Mouse (Mus musculus) MEL (cell line): ENCODE measurements around the gene Polr3b. TPM values are rescaled to one million over a fixed set of nuclear protein-coding genes. Genes with fewer than 3 reads are reported as not detected.

ENCODE experiments used
- DNase-seq: peaks from one replicate; pipeline ENCODE4 v3.0.0; 2011; ENCODE audit warnings: low read depth, low spot score
- H3K27ac ChIP-seq: 2 replicates; pipeline ENCODE4 v1.5.1; 2012; ENCODE audit warnings: low read depth, mild to moderate bottlenecking, control low read depth, low read length, moderate library complexity; ENCODE audit not compliant: control insufficient read depth
- H3K27me3 ChIP-seq, 2 experiments: fragments of 150-350 bp in 1 of 2; sonication (generic) in 1 of 2; 2 replicates each; pipeline ENCODE4 v1.6.1; 2012; ENCODE audit warnings: low read length in 2 of 2, mild to moderate bottlenecking in 2 of 2, improper control_type of control experiment in 1 of 2, moderate library complexity in 1 of 2; ENCODE audit not compliant: insufficient read depth in 2 of 2, control insufficient read depth in 1 of 2
- H3K36me3 ChIP-seq, 2 experiments: 2 replicates each; pipeline ENCODE4 v1.6.1; 2012 to 2014; ENCODE audit warnings: low read length in 2 of 2, improper control_type of control experiment in 1 of 2, inconsistent platforms in 1 of 2, mild to moderate bottlenecking in 1 of 2; ENCODE audit not compliant: insufficient read depth in 2 of 2, control insufficient read depth in 1 of 2
- H3K4me1 ChIP-seq, 2 experiments: fragments of 150-350 bp in 1 of 2; sonication (generic) in 1 of 2; 2 replicates each; pipeline ENCODE4 v1.6.1; 2012; ENCODE audit warnings: low read length in 2 of 2, improper control_type of control experiment in 1 of 2, mild to moderate bottlenecking in 1 of 2; ENCODE audit not compliant: insufficient read depth in 2 of 2, control insufficient read depth in 1 of 2
- H3K4me3 ChIP-seq, 2 experiments: fragments of 150-350 bp in 1 of 2; sonication (generic) in 1 of 2; 2 replicates each; pipeline ENCODE4 v1.5.1; 2012; ENCODE audit warnings: low read depth in 2 of 2, low read length in 2 of 2, mild to moderate bottlenecking in 2 of 2, moderate library complexity in 2 of 2, control low read depth in 1 of 2, improper control_type of control experiment in 1 of 2; ENCODE audit not compliant: control insufficient read depth in 1 of 2, insufficient read depth in 1 of 2
- H3K79me2 ChIP-seq: 2 replicates; pipeline ENCODE4 v1.6.1; 2012; ENCODE audit warnings: mild to moderate bottlenecking, low read length, moderate library complexity; ENCODE audit not compliant: control insufficient read depth, poor library complexity, insufficient read depth
- H3K9ac ChIP-seq: 2 replicates; pipeline ENCODE4 v1.6.1; 2012; ENCODE audit warnings: low read depth, mild to moderate bottlenecking, control low read depth, low read length, moderate library complexity; ENCODE audit not compliant: control insufficient read depth, poor library complexity, severe bottlenecking
- H3K9me3 ChIP-seq: fragments of 150-350 bp; sonication (generic); replicated peaks from 2 replicates; pipeline ENCODE4 v1.6.1; 2012; ENCODE audit warnings: mild to moderate bottlenecking, low read length, improper control_type of control experiment, moderate library complexity; ENCODE audit not compliant: insufficient read depth
- BHLHE40 ChIP-seq: IDR thresholded peaks from 2 replicates; pipeline ENCODE4 v1.6.1; 2012; ENCODE audit warnings: low read depth, mild to moderate bottlenecking, inconsistent platforms, low read length, improper control_type of control experiment, borderline replicate concordance
- CHD1 ChIP-seq: IDR thresholded peaks from 2 replicates; pipeline ENCODE4 v1.6.1; 2012; ENCODE audit warnings: low read depth, mild to moderate bottlenecking, inconsistent platforms, low read length, improper control_type of control experiment
- CTCF ChIP-seq, 3 experiments: IDR thresholded peaks in 2 of 3; conservative IDR thresholded peaks in 1 of 3; 2 replicates each; pipeline ENCODE4 v1.5.1; 2011 to 2012; ENCODE audit warnings: low read length in 3 of 3, low read depth in 2 of 3, mild to moderate bottlenecking in 2 of 3, improper control_type of control experiment in 1 of 3, inconsistent platforms in 1 of 3, mixed read lengths in 1 of 3, moderate library complexity in 1 of 3; ENCODE audit not compliant: control insufficient read depth in 1 of 3, insufficient read depth in 1 of 3, poor library complexity in 1 of 3, severe bottlenecking in 1 of 3
- E2F4 ChIP-seq: IDR thresholded peaks from 2 replicates; pipeline ENCODE4 v1.6.1; 2011; ENCODE audit warnings: low read depth, low read length, improper control_type of control experiment, borderline replicate concordance
- ELF1 ChIP-seq: IDR thresholded peaks from 2 replicates; pipeline ENCODE4 v1.6.1; 2014; ENCODE audit warnings: low read depth, mild to moderate bottlenecking, inconsistent platforms, low read length, improper control_type of control experiment, moderate library complexity
- HCFC1 ChIP-seq: IDR thresholded peaks from 2 replicates; pipeline ENCODE4 v1.6.1; 2012; ENCODE audit warnings: low read depth, mild to moderate bottlenecking, inconsistent platforms, low read length, improper control_type of control experiment, moderate library complexity
- JUND ChIP-seq: IDR thresholded peaks from 2 replicates; pipeline ENCODE4 v1.6.1; 2011; ENCODE audit warnings: low read depth, mild to moderate bottlenecking, improper control_type of control experiment, low read length
- KAT2A ChIP-seq: conservative IDR thresholded peaks from 2 replicates; pipeline ENCODE4 v1.6.1; 2012; ENCODE audit warnings: low read depth, low read length, improper control_type of control experiment, inconsistent platforms
- MAX ChIP-seq: IDR thresholded peaks from 2 replicates; pipeline ENCODE4 v1.6.1; 2011; ENCODE audit warnings: low read length, improper control_type of control experiment
- MEF2A ChIP-seq: IDR thresholded peaks from 2 replicates; pipeline ENCODE4 v1.6.1; 2014; ENCODE audit warnings: low read depth, mild to moderate bottlenecking, inconsistent platforms, low read length, improper control_type of control experiment; ENCODE audit not compliant: poor library complexity, insufficient replicate concordance, severe bottlenecking; ENCODE audit errors: extremely low read depth
- NRF1 ChIP-seq: IDR thresholded peaks from 2 replicates; pipeline ENCODE4 v1.6.1; 2014; ENCODE audit warnings: low read depth, mild to moderate bottlenecking, inconsistent platforms, low read length, improper control_type of control experiment, moderate library complexity; ENCODE audit not compliant: poor library complexity, insufficient read depth, severe bottlenecking
- POLR2A ChIP-seq, 2 experiments: IDR thresholded peaks; 2 replicates each; pipeline ENCODE4 v1.6.1; 2011 to 2012; ENCODE audit warnings: low read length in 2 of 2, mild to moderate bottlenecking in 2 of 2, control low read depth in 1 of 2, improper control_type of control experiment in 1 of 2, low read depth in 1 of 2, moderate library complexity in 1 of 2; ENCODE audit not compliant: control insufficient read depth in 1 of 2, insufficient read depth in 1 of 2, poor library complexity in 1 of 2
- POLR2AphosphoS5 ChIP-seq: IDR thresholded peaks from 2 replicates; pipeline ENCODE4 v1.6.1; 2012; ENCODE audit warnings: low read depth, borderline replicate concordance, mild to moderate bottlenecking, inconsistent platforms, low read length, moderate library complexity, mixed read lengths
- RAD21 ChIP-seq: IDR thresholded peaks from 2 replicates; pipeline ENCODE4 v1.6.1; 2011; ENCODE audit warnings: mild to moderate bottlenecking, low read depth, low read length, improper control_type of control experiment
- SIN3A ChIP-seq: IDR thresholded peaks from 2 replicates; pipeline ENCODE4 v1.6.1; 2012; ENCODE audit warnings: low read length, improper control_type of control experiment, inconsistent platforms
- TAL1 ChIP-seq: IDR thresholded peaks from 2 replicates; pipeline ENCODE4 v1.6.1; 2012; ENCODE audit warnings: mild to moderate bottlenecking, inconsistent platforms, low read length, moderate library complexity, mixed read lengths
- USF1 ChIP-seq: IDR thresholded peaks from 2 replicates; pipeline ENCODE4 v1.6.1; 2014; ENCODE audit warnings: low read depth, mild to moderate bottlenecking, inconsistent platforms, low read length, improper control_type of control experiment, moderate library complexity
- ZNF384 ChIP-seq: IDR thresholded peaks from 2 replicates; pipeline ENCODE4 v1.6.1; 2012; ENCODE audit warnings: low read depth, mild to moderate bottlenecking, inconsistent platforms, low read length, improper control_type of control experiment
- polyA plus RNA-seq, 2 experiments: library from polyadenylated mRNA; stranded (reverse) in 1 of 2; unstranded in 1 of 2; fragments of >175 nt in 1 of 2; fragments of >200 nt in 1 of 2; gene quantifications; 2 replicates each; pipeline versions ENCODE4 v1.2.1 to v1.2.4; 2012; ENCODE audit warnings: low replicate concordance in 2 of 2, low read depth in 1 of 2; ENCODE audit not compliant: insufficient read length in 2 of 2, insufficient read depth in 1 of 2, missing spikeins in 1 of 2
- total RNA-seq: library from RNA; depleted of rRNA; stranded (reverse); fragments of 300-350 nt; gene quantifications from 2 replicates; pipeline ENCODE4 v1.2.3, GENCODE M21; 2012

Gene Polr3b
- total and polyA plus RNA-seq, 3 experiments = 19.8 to 24.2 TPM; not detected in 1

DNA sequence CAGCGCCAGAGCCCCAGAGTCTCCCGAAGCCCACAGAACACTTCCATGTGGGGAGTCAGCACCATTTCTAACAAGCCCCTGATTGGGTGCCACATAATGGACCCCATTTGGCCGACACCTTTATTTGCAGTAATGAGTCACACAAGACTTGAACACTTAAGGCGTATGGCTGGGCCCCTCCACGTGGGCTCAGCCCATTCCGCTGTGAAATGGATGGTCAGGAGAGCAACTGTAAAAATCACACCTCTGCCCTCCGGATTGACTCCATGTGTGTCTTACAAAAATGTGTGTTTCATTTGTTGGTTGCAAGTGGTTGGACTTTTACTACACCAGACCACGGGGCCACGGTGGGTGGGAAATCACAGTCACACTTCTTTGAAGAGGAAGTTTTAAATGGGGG, 108.9 kb downstream of the Polr3b start:
- TF ChIP-seq NRF1 = no peak
- no peak for DNase-seq
- Histone ChIP-seq H3K9ac (no peak overlapping the region), H3K4me1 (no peaks in the 10 kb centered on the region), H3K4me3 (no peak overlapping the region), H3K9me3 (no peaks in the 10 kb centered on the region), H3K27ac (no peak overlapping the region), H3K36me3 (no peaks in the 10 kb centered on the region), H3K27me3 (no peaks in the 10 kb centered on the region), H3K79me2 (no peaks in the 10 kb centered on the region)

- Histone ChIP-seq H3K4me1 (no peaks in the 10 kb centered on the region), H3K9ac (no peak overlapping the region), H3K9me3 (no peaks in the 10 kb centered on the region), H3K27me3 (no peaks in the 10 kb centered on the region; a peak in 1 of 4 replicates), H3K79me2 (no peaks in the 10 kb centered on the region), H3K4me3 (no peak overlapping the region), H3K27ac (no peak overlapping the region), H3K36me3 (no peaks in the 10 kb centered on the region)
- DNase-seq = no peak
- TF ChIP-seq POLR2AphosphoS5 (no peak), HCFC1 (no peak), MEF2A (no peak), CTCF (IDR thresholded peaks at IDR 0.05 in 2 of 3, conservative IDR thresholded peaks at IDR 0.05 in 1 of 3; ENCODE audit: control insufficient read depth in 1 of 3, insufficient read depth in 1 of 3, low read depth in 2 of 3, low read length in 3 of 3, poor library complexity in 1 of 3, severe bottlenecking in 1 of 3) (no peak), MAX (no peak), USF1 (no peak), RAD21 (no peak), TAL1 (no peak), NRF1 (no peak), ELF1 (no peak)
Observed at GRCm38 (mm10) chr10:84733511-84733910, 111.4 kb downstream of the Polr3b start.

DNA sequence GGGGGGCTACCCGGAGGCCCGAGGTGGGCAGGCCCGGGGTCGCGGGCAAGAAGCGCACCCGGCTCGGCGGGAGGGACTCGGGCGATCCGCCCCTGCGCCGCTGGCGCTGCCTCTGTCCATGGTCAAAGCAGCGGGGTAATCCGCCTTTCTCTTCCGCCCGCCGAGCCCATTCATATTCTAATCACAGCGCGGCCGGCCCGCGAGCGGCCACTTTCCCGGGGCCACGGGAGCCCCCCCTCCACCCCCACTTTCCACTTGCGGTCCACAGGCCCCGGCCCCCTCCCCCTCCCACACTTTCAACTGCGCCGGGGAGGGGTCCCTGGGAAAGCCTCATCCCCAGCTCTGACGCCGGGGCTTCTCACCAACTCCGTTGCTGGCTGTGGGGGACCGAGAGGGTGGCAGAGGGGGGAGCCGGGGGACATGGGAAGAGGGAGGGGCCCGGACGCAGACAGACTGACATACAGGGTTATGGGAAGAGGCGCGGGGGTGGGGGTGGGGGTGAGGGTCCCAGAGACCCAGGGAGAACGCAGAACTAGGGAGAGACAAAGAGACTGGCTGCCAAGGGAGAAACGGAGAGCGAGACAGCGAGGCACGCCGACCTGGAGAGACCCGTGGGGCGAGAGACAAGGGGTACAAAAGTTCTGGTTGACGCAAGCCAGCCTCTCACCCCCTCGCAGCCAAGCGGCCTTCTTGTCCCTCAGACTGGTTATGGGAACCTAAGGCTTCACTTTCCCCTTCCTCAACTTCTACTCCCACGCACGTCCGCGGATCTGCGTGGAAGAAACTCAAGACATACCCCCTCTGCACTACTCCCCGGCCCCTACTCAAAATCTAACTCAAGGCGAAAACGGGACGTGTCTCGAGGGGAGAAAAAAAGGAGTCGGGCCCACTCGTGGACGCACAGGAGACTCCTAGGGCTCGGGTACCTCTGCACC, 133.0 kb downstream of the Polr3b start:
- H3K79me2 ChIP-seq = no peaks in the 10 kb centered on the region

More for the DNA sequence above, 133.0 kb downstream of the Polr3b start:
- no peak for DNase-seq
- no peaks in the 10 kb centered on the region for H3K4me1 ChIP-seq
- no peaks in the 10 kb centered on the region for H3K36me3 ChIP-seq
- no peak overlapping the region for H3K4me3 ChIP-seq
- no peaks in the 10 kb centered on the region for H3K27me3 ChIP-seq
- no peak overlapping the region for H3K27ac ChIP-seq
- TF ChIP-seq POLR2A (IDR thresholded peaks at IDR 0.05; ENCODE audit: control insufficient read depth in 1 of 2, insufficient read depth in 1 of 2, low read depth in 1 of 2, low read length in 2 of 2, poor library complexity in 1 of 2) (no peak), MEF2A (no peak), POLR2AphosphoS5 (no peak), CHD1 (no peak), ELF1 (no peak), E2F4 (no peak), RAD21 (no peak), ZNF384 (no peak), KAT2A (no peak), CTCF (IDR thresholded peaks at IDR 0.05 in 2 of 3, conservative IDR thresholded peaks at IDR 0.05 in 1 of 3; ENCODE audit: control insufficient read depth in 1 of 3, insufficient read depth in 1 of 3, low read depth in 2 of 3, low read length in 3 of 3, poor library complexity in 1 of 3, severe bottlenecking in 1 of 3) (no peak), BHLHE40 (no peak), JUND (no peak), MAX (no peak), SIN3A (no peak)
- TF ChIP-seq, all 39 proteins: peak for 0
- Histone ChIP-seq H3K9ac (no peak overlapping the region), H3K9me3 (no peaks in the 10 kb centered on the region)
